18 mouse cellular contexts compared by ENCODE assay signal in the genomic region with DNA sequence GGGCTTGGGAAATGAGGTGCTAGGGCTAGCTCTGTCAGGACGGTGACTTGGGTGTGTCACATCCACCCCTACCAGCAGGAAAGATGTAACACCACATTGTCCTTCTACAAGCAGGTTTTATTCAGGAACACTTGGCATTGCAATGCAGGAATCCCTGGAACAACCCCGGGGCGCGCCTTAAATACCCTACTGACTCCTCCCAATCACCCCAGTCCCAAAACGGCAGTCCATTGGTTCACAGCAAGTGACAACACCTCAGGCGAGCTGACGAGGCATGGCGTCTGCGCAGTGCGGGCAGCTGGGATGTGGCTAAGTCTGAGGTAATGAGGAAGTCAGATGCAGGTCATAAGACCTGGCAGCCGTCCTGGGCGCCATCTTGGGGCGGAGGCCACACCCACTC.
"Had no signal": no experiment of that assay in that cellular context is flagged by ENCODE, and none has a peak within 500 bp of the region (broad histone marks: within the 10 kb centered on the region; RNA-seq: fewer than 3 reads in every experiment).

No protein-coding gene starts in this region.

- H3K27me3 ChIP-seq: lung, embryonic 15.5 days; midbrain, embryonic 13.5 days; midbrain, embryonic 15.5 days; neural tube, embryonic 12.5 days; stomach, embryonic 15.5 days had no signal

- DNase-seq: liver, postnatal 0 days; lung, adult 2 months; lung, postnatal 14 days; lung, postnatal 36 days; right cerebral cortex, postnatal 14 days; thymus, adult 2 months; thymus, postnatal 25 days; thymus, postnatal 4 days had no signal

- H3K4me2 ChIP-seq: lung, embryonic 15.5 days; midbrain, embryonic 11.5 days; midbrain, embryonic 13.5 days; midbrain, embryonic 15.5 days; neural tube, embryonic 12.5 days; stomach, embryonic 15.5 days had no signal

- H3K9me3 ChIP-seq: lung, embryonic 15.5 days; midbrain, embryonic 13.5 days; midbrain, embryonic 15.5 days; neural tube, embryonic 12.5 days; stomach, embryonic 15.5 days had no signal

- H3K4me1 ChIP-seq: lung, embryonic 15.5 days; midbrain, embryonic 13.5 days; midbrain, embryonic 15.5 days; neural tube, embryonic 12.5 days; stomach, embryonic 15.5 days had no signal

- ATAC-seq: liver, postnatal 0 days; lung, postnatal 0 days; midbrain, embryonic 13.5 days; midbrain, embryonic 15.5 days had no signal

- H3K4me3 ChIP-seq: lung, embryonic 15.5 days; megakaryocyte, embryonic 14.5 days; midbrain, embryonic 13.5 days; midbrain, embryonic 15.5 days; neural tube, embryonic 12.5 days; stomach, embryonic 15.5 days had no signal

- H3K9ac ChIP-seq: liver, postnatal 0 days; lung, embryonic 15.5 days; midbrain, embryonic 13.5 days; midbrain, embryonic 15.5 days; neural tube, embryonic 12.5 days; stomach, embryonic 15.5 days had no signal

- H3K27ac ChIP-seq: lung, embryonic 15.5 days; macrophage; midbrain, embryonic 13.5 days; midbrain, embryonic 15.5 days; neural tube, embryonic 12.5 days; stomach, embryonic 15.5 days; stomach, postnatal 0 days had no signal

- H3K36me3 ChIP-seq: lung, embryonic 15.5 days; midbrain, embryonic 13.5 days; midbrain, embryonic 15.5 days; neural tube, embryonic 12.5 days; stomach, embryonic 15.5 days had no signal
